Mouse (Mus musculus): ENCODE results near the gene Capn11.

Gene Capn11

GRCm38 (mm10) chr17:45598891-45599290 lies 60.2 kb downstream of the Capn11 start:
- DNase-seq (ENCODE audit: low read depth, low spot score): no peak

DNA sequence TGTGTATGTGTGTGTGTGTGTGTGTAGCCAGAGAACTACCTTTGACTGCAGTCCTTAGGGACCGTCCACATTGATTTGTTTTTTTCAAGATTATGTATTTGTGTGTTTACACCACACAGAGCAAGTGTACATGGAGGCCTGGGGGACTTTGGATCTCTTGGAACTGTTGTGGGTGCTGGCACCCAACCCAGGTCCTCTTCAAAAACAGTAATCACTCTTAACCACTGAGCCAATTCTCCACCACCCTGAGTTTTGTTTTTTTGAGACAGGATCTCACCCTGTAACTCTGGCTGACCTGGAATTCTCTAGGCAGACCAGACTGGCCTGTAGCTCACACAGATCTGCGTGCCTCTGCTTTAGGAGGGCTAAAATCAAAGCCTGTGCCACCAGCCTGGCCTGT lies 60.7 kb downstream of the Capn11 start:
- DNase-seq (ENCODE audit: low read depth, low spot score): no peak

DNA sequence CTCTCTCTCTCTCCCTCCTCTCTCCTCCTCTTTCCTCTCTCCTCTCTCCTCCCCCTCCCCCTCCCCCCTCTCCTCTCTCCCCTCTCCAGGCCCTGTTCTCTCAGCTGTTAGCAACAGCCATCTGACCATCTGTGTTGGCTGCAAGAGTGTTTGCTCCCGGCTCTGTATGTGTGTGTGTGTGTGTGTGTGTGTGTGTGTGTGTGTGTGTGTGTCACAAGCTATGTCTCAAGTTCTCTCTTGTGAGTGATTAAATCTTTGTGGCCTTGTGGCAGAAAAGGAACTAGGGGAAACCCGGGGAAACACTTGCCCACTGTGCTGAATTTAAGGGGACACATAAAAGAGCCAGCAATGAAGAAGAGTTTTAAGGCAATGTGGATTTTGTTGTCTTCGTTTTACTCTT lies 61.3 kb downstream of the Capn11 start:
- DNase-seq (ENCODE audit: low read depth, low spot score): peak; percentile 58

DNA sequence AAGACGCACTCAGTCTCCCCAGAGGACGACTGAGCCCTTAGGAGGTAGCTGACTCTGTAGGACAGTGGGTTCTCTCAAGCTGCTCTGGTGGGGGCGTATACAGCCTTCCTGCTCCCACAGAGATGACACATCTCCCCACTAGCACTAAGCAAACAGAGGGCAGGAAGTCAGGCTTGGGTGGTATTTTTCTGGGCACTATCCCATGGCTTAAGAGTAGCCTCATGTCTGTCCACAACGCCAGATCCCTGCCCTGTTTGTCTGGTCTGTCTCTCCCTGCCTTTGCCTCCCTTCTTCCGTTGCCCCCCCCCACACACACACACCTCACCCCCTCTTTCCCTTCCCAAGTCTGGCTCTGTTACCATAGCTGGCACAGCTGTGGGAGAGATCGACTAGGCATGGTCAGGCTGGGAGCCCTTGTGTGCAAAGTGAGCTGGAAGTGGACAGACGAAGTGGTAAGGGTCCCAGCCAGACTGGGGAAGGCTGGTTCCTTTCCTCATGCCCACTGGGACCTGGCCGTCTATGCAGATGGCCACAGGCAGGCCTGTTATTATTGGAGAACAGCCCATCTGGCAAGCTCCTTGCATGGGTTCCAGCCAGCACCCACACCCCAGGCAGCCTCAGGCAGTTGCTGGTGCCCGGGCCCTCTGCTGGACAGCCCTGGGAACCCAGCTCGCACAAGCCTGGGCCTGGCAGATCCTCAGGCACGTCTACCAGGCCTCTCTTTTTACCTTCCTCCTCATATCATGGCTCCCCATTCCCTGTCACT lies 62.3 kb downstream of the Capn11 start:
- peak; percentile 71 for DNase-seq (ENCODE audit: low read depth, low spot score)

DNA sequence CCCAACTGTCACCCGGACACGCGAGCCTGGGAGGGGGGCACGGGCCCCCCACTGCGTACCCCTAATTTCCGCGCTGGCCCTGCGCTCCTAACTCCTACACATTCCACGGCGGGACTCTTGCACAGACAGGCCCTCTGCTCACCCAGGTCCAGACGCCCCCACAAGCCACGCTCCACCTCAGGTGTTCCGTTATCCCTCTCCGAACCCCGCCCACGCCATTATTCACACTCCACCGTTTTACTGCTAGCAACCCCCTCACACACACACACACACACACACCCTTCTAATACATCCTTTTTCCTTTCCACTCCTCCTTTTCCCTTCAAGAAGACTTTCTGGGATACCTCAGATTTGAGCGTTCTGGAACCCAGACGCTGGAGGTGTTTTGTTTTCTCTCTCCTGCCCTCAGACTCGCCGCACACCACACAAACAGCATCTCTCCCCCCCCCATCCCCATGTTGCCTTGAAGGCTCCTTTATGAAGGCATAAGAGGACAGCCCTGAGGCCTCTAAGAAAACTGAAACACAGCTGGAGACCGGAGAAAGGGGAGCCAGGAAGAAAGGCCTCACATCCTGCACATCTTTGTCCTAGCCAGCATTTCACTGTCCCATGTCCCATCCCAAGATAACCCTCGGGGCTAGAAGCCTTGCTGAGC lies 63.3 kb downstream of the Capn11 start:
- peak; percentile 52 for DNase-seq (ENCODE audit: low read depth, low spot score)

GRCm38 (mm10) chr17:45594881-45595735 lies 64.0 kb downstream of the Capn11 start:
- DNase-seq (ENCODE audit: low read depth, low spot score): peak; percentile 91

GRCm38 (mm10) chr17:45594195-45594594 lies 64.9 kb downstream of the Capn11 start:
- DNase-seq (ENCODE audit: low read depth, low spot score): no peak

- DNase-seq (ENCODE audit: low read depth, low spot score): peak; percentile 66
These were observed 65.6 kb downstream of the Capn11 start for GRCm38 (mm10) chr17:45593479-45593878.

DNA sequence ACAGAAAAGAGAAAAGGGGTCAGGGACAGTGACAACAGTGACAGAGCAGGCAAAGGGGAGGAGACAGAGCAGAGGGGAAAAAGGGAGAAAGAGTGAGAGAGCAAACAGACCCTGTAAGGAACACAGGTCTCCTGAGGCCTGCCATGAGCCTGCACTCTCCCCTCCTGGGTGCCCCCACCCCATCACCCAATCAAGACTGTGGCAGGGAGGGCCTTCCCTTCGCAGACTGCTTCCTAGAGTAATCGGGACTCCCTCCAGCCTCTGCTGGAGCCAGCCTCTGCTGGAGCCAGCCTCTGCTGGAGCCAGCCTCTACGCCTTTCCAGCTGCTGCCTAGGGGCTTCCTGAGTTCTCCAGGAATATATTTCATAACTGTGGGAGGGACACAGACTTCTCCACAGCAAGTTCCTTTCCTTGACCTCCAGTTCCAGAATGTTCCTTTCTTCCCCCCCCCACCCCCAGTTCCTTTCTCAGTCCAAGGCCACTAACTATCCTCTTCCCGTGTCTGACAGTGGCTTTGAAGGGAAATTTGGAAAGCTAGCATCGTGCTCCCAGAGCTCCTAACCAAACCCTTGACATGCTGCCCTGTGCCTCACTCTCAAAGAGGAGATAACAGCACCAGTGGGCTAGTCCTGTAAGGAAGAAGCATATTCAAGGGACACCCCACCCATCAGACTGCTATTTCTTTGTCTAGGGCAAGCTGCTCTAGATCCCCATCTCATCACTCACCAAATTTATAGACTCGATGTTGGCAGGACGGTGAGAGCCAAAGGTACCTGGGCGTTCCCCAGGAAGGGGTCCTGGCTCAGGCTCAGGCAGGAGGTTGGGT lies 66.3 kb downstream of the Capn11 start:
- no peak for DNase-seq (ENCODE audit: low read depth, low spot score)

GRCm38 (mm10) chr17:45591701-45592605 lies 67.2 kb downstream of the Capn11 start:
- DNase-seq (ENCODE audit: low read depth, low spot score): peak; percentile 78

DNA sequence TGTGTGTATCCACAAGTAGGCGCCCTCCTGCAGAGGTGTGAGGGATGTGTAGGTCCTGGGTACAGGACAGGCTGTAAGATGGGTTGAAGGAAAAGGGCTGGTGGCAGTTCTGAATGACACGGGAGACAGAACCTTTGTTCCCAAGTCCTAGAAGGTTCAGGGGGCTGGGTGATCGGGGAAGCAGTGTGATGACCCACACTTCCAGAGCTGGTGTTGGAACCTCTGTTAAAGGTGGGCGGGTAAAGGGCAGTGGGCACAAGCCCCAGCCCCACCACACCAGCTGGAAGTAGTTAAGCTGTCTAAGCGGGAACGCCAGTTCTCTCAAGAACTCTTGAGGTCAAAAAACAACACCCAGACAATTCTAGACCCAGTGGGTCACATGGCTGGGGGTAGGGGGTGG lies 68.7 kb downstream of the Capn11 start:
- DNase-seq (ENCODE audit: low read depth, low spot score): no peak

- no peak for DNase-seq (ENCODE audit: low read depth, low spot score)
These were observed 69.3 kb downstream of the Capn11 start for GRCm38 (mm10) chr17:45589844-45590243.

DNA sequence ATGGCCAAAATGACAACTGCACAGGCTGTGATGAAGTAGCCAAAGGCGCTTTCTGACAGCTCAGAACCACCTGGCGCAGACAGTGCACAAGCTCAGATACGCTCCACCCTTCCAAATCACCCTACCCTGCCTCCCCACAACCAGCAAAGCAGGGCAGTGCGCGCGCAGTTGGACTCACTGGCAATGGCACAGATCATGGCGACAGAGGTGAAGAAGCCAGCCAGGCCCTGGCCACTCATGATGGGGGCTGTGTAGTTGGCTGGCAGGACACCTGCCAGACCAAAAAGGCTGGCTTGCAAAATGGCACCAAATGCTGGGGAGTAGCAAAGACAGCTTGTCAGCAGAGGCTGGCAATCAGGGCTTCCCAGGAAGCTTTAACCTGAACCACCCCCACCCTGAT lies 69.9 kb downstream of the Capn11 start:
- DNase-seq (ENCODE audit: low read depth, low spot score): no peak

DNA sequence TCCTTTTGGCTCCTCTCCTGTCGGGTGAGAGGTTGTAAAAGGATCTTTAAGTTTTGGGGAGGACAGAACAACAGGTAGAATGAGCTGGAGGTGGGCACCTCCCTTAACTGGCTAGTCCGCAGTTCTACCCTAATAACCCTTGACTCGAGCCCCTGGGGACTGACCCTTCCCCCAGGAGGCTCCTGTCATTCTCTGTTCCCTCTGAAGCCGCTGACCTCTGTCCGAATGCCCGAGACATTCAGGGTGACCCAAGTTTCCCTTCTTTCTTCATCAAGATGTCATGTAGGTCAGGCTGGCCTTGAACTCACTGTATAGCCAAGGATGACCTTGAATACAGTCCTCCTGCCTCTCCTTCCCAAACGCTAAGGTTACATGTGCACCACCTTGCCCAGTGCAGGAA lies 70.8 kb downstream of the Capn11 start:
- no peak for DNase-seq (ENCODE audit: low read depth, low spot score)

DNA sequence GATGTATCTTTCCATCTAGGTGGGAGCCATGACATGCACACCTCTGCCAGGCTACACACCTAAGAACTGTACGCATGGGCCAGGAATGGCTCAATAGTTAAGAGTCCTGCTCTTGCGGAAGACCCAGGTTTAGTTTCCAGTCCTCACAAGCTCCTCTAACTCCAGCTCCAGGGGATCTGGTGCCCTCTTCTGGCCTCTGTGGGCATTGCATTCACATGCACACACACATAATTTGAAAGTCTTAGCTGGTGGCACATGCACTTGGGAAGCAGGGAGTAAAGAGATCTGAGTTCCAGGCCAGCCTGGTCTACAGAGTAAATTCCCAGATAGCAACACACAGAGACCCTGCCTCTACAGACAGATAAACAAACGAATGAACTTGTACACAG lies 72.7 kb downstream of the Capn11 start:
- peak; percentile 94 for DNase-seq (ENCODE audit: low read depth, low spot score)

- peak; percentile 51 for DNase-seq (ENCODE audit: low read depth, low spot score)
These were observed 73.2 kb downstream of the Capn11 start for GRCm38 (mm10) chr17:45585725-45586448.

GRCm38 (mm10) chr17:45584939-45585678 lies 74.0 kb downstream of the Capn11 start:
- DNase-seq (ENCODE audit: low read depth, low spot score): peak; percentile 89

GRCm38 (mm10) chr17:45584096-45584896 lies 74.8 kb downstream of the Capn11 start:
- DNase-seq (ENCODE audit: low read depth, low spot score): peak; percentile 80

All from ZHBTc4 (cell line).